Mouse (Mus musculus) natural killer cell, adult 2 months (primary cell): Measurements from ENCODE around the gene Fgd6.

ENCODE experiments used
- DNase-seq, 2 experiments: peaks; one replicate each; pipeline ENCODE4 v3.0.0; 2022; ENCODE audit warnings: low spot score in 2 of 2

Fgd6 gene

DNA sequence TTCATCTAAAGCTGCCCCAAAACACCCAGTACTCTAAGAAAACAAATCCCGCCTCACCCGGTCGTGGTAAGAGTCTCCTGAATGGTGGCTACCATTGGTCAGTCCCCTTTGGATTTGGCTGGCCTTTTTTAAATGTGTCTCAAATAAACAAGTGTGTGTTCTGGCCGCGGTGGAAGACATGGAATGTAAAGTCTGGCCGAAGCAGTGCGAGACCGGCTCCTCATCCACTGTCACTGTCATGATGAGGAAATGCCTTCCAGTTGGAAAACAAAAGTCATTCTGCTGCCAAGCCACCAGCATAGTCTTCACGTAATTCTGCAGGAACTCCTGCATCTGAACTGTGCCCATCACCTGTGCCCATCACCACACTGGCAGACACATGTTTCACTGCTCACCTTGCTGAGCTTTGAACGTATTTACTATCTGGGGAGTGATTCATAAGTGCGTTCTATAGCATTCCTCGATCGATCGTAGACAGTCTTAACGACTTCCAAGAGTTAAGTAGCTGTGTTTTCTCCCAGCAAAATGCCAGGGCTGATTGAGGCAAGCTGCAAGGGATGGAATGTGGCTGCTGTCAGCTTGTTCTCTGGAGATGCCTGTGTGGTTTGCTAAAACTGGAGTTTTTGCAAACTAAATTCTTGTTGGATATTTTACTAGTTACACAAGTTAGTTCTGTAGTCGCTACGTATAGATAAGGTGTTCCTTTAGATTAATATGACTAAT lies 60.1 kb downstream of the Fgd6 start:
- no peak for DNase-seq

DNA sequence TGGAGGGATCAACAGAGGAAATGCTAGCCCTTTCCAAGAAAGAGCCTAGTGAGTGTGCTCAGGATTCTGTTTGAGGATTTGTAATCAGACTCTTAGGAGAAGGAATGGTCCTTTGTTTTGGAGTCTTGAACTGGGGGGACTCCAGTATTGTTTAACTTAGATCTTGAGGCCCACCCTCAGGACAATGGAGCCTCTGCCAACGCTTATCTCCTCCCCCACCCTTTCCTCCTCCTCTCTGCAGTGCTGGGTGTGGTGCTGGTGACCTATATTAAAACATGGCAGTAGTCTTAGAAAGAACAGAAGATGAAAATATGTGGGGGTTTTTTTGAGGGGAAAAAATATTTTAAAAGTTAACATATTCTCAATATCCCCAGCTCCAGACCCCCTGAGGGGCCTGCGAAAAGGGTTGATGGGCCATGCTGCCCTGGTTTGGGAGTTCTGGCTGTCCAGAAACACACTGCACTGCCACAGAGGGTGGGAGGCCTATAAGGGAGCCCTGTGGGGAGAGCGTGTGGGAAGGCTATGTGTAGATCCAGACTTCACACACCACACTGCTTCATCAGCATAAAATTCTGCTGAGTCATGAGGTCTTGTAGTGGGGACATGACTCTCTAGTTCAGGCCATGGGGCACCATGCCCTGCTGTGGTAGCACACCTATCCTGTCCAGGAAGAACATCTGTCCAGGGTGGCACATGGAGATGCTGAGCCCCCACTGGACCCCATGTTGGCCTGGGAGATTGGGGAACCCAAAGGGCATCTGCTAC lies 61.5 kb downstream of the Fgd6 start:
- no peak for DNase-seq

DNA sequence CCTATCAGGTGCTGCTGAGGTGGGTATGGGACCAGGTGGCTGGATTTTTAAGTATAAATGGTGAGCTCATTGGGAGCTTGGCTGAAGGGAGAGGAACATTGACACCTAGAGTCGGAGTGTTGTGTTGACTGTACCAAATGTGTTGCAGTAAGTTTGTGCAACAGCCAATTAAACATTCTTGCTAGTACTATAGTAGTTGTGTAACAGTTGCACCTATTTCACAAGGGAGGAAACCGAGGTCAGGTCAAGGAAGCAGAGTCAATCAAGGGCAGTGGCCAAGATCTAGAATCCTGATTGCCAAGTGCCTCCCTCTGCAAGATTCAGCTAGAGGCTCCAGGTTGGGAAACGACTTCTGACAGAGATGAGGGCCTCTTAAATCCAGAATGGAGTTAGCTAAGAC lies 62.3 kb downstream of the Fgd6 start:
- no peak for DNase-seq

DNA sequence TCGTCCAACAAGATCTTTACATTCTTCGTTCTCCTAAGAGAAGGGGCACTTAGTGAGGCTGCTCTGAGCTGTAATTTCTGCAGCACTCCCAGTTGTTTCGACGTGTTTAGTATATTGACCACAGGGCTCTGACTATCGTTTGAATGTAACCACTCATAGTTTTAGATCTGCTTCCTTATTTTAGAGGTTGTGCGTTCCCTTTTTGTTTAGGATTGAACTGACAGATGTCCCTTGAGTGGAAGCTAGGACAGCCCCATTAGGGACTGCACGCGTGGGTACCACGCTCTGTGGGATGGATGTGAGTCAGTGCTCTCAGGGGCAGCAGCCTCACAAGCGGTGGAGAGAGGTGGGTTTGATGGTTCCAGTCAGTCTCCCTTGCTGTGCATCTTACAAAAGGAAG lies 69.7 kb downstream of the Fgd6 start:
- no peak for DNase-seq

DNA sequence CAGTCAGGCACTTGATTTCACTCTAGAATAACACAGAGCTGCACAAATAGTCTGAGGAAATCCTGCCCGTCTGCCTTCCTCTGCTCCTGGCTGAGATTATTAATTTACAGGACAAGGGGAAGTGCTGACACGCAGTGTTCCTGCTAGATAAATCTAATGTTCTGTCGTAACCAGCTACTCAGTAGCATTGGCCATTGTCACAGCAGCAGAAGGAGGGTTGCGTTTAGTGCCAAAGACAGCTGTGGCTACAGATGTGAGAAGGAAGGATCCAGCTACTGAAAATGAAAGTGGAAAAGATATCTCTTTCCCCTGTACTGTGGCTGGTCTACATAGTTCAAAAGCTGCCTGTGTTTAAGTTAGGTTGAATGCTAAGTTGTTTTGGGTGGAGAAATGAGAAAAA lies 71.4 kb downstream of the Fgd6 start:
- DNase-seq: no peak

DNA sequence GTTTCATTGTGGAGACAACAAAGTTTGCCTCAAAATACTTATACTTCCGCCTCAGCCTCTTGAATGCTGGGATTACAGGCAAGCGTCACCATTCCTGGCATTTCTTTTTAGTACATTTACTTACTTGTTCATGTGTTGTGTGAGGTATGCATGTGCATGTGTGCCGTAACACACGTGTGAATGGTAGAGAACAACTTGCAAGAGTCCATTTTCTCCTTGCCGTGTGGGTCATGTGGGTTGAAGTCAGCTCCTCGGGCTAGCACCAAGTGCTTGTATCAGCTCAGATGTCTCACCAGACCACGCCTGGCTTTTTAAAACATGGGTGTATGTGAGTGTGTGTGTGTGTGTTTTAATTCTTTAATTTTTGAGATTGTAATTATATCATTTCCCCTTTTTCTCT lies 71.8 kb downstream of the Fgd6 start:
- DNase-seq: no peak

DNA sequence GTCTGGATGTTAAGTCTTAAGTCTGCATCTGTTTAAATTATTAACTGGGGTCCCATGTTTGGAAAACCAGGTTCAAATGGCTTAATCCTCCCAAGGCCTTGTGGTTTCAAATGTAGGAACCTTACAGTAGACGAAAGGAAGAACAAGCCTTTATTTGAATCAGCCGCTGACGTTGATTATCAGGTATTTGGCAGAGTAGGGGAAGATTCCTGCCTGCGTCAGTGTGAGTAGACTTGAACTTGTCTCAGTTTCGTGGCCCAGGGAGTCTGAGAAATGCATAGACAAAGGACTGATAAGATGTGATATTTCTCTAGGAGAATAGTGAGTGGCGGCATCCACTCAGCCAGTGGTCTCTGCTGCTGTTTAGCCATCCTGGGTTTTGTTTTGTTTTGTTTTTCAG lies 73.0 kb downstream of the Fgd6 start:
- DNase-seq: no peak

DNA sequence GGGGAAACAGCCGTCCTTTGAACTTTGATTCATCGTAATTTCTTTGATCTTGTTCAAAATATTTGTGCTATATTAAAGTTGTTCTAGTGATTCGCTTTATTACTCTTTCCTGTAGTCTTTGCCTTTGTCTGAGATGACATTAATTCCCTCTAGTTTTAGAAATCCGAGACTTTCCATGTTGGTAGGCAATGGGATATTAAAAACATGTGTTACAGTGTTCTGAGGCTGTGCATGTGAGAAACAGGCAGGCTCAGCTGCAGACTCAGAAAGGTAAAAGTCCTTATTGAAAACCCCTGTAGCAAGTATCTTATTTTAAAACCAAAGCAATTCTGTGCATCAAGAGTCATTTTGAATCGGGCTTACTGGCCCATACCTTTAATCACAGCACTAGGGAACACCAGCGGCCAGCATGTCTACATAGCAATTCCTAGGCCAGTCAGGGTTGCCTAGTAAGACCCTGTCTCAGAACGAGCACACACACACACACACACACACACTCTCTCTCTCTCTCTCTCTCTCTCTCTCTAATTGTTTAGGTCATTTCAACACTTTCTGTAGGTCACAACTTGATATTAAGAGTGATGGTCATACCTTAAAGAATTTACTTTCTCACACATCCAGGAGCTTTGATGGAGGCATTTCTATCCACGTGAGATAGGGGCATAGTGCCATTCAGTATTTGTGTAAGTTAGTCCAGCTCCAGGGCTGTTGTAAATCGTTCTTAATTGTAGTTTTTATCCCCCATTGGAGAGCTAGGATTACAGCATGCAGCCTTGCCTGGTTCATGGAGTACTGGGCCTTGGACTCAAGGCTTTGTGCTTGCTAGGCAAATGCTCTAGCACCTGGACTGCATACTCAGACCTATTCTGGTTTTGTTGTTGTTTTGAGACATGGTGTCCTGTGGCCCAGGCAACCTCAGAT lies 75.3 kb downstream of the Fgd6 start:
- no peak for DNase-seq

DNA sequence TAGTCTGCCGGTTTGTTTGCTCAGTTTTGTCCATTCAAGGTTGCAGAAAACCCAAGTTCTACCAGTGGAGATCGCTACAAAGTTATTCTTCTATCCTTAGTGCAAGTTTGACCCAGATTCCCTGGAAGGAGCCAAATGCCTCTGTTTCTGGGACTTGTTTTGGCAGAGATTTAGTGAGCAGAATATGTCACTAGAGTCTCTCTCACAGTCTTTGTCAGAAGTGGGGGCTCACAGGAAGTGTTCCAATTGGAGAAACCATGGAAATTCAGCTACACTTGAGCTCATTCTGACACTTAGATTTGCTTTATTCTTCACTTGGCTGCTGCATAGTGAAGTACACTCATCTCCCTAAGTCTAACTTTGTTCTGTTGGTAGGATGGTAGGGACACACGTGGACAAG lies 76.4 kb downstream of the Fgd6 start:
- DNase-seq: no peak

DNA sequence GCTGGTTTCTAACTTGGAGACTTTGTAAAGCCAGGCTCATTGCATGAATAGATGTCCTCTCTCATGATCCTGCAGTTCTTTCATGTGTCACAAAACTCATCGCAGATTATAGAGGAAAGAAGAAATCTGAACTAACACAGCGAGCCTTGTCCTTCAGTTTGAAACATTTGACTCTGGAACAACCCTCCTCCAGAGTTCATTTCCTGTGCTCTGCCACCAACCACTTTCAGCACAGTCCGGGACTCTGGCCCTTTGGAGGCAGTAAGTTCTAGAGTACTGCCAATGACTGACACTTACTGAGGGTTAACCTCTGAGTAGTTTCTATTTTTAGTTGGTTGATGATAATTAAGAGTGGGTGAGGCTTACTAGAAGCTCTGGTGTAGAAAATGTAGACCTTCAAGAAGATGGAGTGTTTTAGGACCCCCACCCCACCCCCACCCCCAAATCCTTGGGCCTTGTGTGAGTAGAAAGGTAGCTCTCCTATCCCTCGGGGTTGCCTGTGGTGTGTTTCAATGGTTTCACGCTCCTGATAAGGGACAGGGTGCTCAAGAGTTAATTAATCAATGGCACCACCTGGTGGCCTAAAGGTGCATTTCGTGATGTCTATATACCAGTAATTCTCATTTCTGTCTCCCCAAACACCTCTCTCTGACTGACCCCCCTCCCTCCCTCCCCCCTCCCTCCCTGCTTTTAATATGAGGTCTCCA lies 80.2 kb downstream of the Fgd6 start:
- peak; percentile 46 to 79 for DNase-seq

DNA sequence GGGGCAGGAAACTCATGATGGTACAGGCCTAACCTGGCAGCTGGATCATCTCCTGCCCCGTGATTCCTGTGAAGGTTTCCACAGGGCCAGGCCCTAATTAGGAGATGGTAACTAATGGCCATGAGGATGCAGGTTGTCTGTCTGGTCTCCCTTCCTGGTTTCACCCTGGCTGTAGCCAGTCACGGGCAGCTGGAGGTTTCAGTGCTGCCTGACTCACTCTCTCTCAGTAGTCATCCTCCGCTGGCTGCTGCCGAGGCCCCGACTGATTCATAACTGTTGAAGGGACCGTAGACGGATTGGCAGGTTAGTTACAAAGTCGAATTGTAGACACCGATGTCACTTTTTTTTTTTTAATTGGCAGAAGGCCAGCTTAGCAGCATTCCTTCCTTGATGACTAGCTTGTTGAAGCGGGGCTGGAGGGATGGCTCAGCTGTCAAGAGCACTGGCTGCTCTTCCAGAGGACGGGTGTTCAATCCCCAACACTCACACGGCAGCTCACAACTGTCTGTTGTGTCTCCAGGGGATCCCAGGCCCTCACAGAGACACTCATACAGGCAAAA lies 81.1 kb downstream of the Fgd6 start:
- no peak for DNase-seq

DNA sequence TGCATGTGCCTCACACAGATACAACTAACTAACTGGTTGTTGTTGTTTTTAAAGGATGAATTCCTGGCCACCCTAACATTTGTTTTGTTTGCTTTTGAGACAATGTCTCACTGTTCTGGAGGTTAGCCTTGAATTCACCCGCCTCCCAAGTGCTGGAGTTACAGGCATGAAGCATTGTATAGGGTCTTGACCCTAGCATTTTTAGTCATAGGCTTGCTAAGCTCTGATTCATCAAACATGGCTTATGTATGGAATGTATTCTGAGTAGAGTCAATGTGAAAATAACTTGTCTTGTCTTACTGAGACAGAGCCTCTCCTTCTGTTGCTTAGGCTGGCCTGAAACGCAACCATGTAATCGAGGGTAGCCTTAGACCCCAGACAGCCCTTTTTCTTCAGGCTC lies 82.1 kb downstream of the Fgd6 start:
- no peak for DNase-seq

DNA sequence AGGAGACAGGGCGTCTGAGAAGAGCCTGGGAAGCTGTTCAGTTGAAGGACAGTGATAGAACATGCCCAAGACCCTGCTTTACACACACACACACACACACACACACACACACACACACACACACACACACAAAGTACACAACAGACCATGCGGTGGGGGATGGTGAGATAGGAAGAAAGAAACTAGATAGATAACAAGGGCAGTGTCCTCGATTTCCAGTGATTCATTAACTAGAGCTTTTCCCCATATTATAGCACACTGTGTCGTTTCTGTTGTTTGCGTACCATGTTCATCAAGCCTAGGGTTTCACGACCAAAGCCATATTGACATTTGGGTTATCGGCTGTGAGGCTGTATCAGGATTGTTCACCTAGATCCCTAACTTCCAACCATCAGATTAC lies 83.2 kb downstream of the Fgd6 start:
- no peak for DNase-seq

DNA sequence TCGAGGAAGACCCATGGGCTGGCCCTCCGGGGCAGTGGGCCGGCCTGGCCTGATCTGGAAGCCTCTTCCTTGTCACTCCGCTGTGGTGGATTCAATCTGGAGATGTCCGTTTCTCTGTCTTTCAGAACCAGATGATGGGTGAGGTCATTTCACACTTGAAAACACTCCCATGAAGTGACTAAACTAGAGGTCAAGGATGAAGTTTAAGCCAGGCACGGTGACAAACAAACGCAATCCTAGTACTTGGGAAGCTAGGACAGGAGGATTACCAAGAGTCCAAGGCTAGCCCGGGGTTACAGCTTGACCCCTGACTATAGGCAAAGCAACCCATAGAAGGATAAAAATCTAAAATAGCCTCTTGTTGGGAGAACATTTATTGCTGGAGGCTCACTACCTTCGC lies 84.9 kb downstream of the Fgd6 start:
- DNase-seq: no peak

DNA sequence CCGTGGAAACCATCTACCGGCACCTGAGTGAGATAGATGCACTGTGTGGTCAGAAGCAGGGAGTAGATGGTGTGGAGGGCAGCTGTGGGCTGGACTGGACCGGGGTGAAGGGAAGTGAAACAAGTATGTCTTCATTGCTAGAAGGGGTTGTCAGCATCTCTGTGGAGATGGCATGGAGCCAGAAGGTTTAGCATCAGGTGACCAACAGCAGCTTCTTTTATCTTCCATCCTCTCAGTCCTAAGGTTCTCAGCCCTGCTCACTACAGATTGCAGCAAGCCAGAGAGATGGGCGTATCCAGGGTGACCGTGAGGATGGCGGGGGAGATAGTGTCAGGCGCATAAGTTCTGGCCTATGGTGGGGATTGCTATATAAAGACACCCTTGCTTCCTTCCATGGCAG lies 86.8 kb downstream of the Fgd6 start:
- no peak for DNase-seq

DNA sequence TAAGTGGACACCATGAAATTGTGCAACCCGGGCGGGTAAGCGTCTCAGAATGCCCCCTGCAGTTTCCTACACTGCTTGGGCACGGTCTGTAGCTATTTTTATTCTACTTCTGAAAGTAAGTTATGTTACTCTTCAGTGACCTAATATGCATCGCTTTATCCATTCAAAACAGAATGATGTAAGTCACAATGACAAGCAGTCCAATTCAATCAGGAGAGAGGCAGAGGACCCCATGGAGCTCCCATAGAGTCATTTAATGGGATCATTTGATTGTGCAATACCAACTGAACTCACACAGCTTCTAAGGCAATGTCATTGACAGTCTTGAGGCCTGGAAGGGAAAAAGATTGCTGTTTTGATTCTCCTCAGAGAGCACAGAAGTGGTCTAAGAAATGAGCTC lies 87.8 kb downstream of the Fgd6 start:
- no peak for DNase-seq

DNA sequence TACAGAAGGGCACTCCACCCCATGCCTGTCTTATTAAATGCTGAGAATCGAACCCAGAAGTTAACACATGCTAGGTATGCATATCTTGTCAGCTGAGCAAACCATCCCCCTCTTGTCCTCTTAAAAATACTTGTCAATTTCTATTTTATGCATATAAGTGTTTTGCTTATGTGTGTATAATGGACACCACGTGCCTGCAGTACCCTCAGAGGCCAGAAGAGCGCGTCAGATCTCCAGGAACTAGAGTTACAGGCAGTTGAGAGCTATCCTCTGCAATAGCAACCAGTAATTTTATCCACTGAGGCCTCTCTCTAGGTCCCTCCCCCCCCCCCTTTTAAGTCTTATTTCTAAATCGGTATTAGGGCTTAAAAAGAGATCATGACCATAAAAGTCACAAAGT lies 88.6 kb downstream of the Fgd6 start:
- DNase-seq: no peak

DNA sequence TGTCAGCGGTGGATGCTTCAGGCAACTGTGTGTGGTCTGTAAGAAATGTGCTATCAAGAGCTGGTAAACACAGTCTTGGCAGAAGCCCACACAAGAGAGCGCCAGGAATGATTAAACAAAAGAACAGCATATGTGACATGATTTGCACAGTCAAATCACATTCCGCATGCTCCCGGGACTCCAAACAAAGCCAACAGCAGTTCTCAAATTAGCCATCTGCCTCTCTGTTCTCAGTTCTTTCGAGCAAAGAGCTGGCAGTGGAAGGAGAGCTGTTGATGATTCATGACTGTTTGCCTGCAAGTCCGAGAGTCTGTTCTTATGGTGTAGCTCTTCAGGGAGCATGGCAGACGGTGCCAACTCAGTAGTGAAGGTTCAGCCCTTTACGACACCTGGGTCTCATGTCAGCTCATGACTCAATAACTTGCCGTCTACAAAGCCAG lies 93.9 kb downstream of the Fgd6 start:
- no peak for DNase-seq

DNA sequence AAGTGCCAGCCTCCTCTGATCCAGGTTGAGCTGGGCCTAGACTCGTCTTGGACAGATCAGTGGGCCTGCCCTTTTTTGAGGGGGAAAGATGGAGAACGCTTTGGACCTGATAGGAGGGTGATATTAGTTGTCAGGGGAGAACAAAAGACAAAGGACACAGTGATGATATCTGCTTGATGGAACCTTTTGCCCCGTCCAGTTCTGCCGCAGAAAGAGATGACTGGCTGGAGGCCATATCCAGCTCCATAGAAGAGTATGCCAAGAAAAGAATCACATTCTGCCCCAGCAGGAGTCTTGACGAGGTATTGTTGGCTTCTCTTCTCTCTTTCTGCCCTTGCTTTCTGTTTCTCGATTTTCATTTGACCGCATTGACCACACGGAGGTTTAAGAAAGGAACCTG lies 97.3 kb downstream of the Fgd6 start:
- DNase-seq: no peak

DNA sequence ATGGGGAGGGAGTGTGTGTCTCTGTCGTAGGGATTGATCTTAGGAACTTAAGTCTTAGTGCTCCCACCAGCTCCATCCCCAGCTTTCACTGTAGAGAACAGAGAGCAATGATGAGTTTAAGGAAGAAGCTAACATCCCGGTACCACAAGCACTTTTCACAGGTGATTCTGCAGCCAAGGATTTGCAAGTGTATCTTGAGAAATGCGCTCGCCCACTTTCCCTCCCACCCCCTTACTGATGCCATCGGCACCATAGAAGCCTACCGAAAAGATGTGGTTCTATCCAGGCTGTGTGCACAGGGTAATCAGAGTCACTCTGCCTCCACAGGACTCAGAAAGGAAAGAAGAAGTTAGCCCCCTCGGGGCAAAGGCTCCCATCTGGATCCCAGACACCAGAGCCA lies 97.9 kb downstream of the Fgd6 start:
- DNase-seq: no peak

DNA sequence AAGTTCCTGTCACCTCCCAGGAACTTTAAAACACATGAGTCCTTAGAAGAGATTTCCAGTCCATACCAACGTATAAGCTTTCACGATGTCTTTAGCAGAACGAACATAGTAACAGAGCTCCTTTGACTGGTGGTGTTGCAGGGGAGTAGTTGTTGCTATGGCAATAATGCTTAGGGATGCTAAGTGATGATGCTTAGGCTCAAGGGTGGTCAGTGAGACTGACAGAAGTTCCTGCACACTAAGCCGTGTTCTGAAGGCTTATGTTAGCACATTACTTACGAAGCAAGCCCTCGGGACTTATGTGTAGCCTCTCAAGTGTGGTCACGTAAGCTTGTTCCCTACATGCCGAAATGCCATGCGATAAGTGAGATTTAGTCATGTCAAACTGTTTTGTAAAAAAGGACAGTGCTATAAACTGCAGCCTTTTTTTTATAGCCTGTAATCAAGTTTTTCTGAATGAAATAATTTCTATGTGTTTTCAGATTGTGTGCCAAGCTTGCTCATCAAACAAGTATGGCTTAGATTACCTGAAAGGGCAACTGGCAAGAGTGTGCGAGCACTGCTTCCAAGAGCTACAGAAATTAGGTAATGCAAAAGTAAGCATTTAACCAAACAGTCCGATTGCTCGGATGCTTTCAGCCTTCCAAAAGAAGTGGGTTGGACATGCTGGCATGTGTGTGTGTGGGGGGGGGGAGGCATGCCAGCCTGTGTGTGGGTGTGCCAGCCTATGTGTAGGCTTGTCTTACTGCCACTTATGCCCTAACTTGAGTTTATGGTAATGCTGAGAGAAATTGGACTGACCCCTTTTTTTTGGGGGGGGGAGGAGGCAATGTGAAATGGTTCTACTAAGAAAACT lies 99.0 kb downstream of the Fgd6 start:
- no peak for DNase-seq
